Comparison of ENCODE assay signal across 20 mouse cellular contexts in the genomic region with DNA sequence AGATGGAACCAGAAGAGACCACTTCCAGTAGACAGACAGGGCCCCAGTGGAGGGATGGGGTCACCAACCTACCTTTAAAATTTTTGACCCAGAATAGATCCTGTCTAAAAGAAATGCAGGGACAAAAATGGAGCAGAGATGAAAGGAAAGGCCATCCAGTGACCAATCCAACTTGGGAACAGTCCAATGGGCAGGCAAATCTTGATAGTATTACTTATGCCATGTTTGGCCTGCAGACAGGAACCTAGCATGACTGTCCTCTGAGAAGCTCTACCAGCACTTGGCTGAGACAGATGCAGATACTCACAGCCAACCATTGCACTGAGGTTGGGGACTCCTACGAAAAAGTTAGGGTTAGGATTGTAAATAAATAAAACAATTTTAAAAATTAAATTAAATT.
A peak's percentile ranks its signal among the peaks of the same experiment; 100 is the strongest.
DNase-seq lines count a peak whose midpoint lies in the region; TF ChIP-seq lines count a peak whose summit lies in the region.
"Had no signal": no experiment of that assay in that cellular context is flagged by ENCODE, and none has a peak within 500 bp of the region (broad histone marks: within the 10 kb centered on the region; RNA-seq: fewer than 3 reads in every experiment).

No protein-coding gene starts in this region.

- no peak for TF ChIP-seq POLR2A in cerebellum, adult 2 months (IDR thresholded peaks at IDR 0.05; ENCODE audit: borderline replicate concordance, insufficient read depth, low read length)

- no peak overlapping the region for H3K4me3 ChIP-seq in cerebellum, adult 2 months (replicated peaks; ENCODE audit: insufficient read depth, low read depth, low read length)
- H3K4me3 ChIP-seq: embryonic facial prominence, embryonic 13.5 days; embryonic facial prominence, embryonic 15.5 days; erythroblast, embryonic 14.5 days; forebrain, embryonic 10.5 days; forebrain, embryonic 12.5 days had no signal

- no peak for TF ChIP-seq CTCF in cerebellum, adult 2 months (IDR thresholded peaks at IDR 0.05; ENCODE audit: borderline replicate concordance, insufficient read depth, low read depth, low read length)

- 45% methylated on average over 1 of the region's 1 CpGs for WGBS in cerebellum, adult 2 months

- peak; percentile 14 for DNase-seq in adrenal gland, postnatal 10 days
- no peak for DNase-seq in adrenal gland, postnatal 14 days
- DNase-seq in cerebellum, postnatal 14 days, result peak; percentile 17 to 38
- DNase-seq in cerebellum, adult 2 months, result no peak
- peak; percentile 70 for DNase-seq in adipocyte (ENCODE audit: low spot score)
- DNase-seq: adrenal gland, adult 2 months; adrenal gland, postnatal 25 days; B cell, adult 2 months; cerebellum, adult 11 months; cerebellum, adult 18-20 months; cerebellum, adult 9-10 months; cerebellum, postnatal 25 days; embryo, embryonic 11 days had no signal

- no peak overlapping the region for H3K27ac ChIP-seq in cerebellum, adult 2 months (ENCODE audit: insufficient read depth, low read length)
- H3K27ac ChIP-seq: embryonic facial prominence, embryonic 13.5 days; embryonic facial prominence, embryonic 15.5 days; forebrain, embryonic 10.5 days; forebrain, embryonic 12.5 days had no signal

- H3K4me1 ChIP-seq in cerebellum, adult 2 months (ENCODE audit: control insufficient read depth, insufficient read depth, low read length), result no peaks in the 10 kb centered on the region
- H3K4me1 ChIP-seq: embryonic facial prominence, embryonic 13.5 days; embryonic facial prominence, embryonic 15.5 days; forebrain, embryonic 10.5 days; forebrain, embryonic 12.5 days had no signal

- H3K27me3 ChIP-seq in cerebellum, adult 2 months (ENCODE audit: control insufficient read depth, insufficient read depth, low read length), result no peaks in the 10 kb centered on the region
- H3K27me3 ChIP-seq: CH12.LX; embryonic facial prominence, embryonic 13.5 days; embryonic facial prominence, embryonic 15.5 days; forebrain, embryonic 12.5 days; Patski had no signal

Comparison
In these comparisons a context has a peak if more than half of its experiments do, and no peak if none do; other contexts are left out.
1. DNase-seq: peak in adrenal gland, postnatal 10 days (single experiment), cerebellum, postnatal 14 days (2 of 2) and adipocyte (single experiment); none in adrenal gland, postnatal 14 days (single experiment) and cerebellum, adult 2 months (0 of 2).